Mouse (Mus musculus) lung, embryonic 15.5 days (tissue): ENCODE measurements around the gene Hist2h3c2. TPM values are rescaled to one million over a fixed set of nuclear protein-coding genes. Genes with fewer than 3 reads are reported as not detected.
A peak's percentile ranks its signal among the peaks of the same experiment; 100 is the strongest.
"Not testable (repeated sequence)": the region's sequence is repeated elsewhere in the genome, so short reads cannot be mapped to it uniquely, and the experiment has no call there.

Experiments used
- ATAC-seq: fragments of 200-750 bp; cut with Nextera tagmentation; 2 replicates; pipeline ENCODE4 v1.8.0; 2017; ENCODE audit warnings: moderate number of reproducible peaks, borderline replicate concordance; ENCODE audit not compliant: low FRiP score, low TSS enrichment; ENCODE audit errors: extremely low read depth
- H3K27ac ChIP-seq: fragments of 300-500 bp; sonication (generic); 2 replicates; pipeline ENCODE4 v1.5.1; 2015; ENCODE audit warnings: moderate library complexity, mild to moderate bottlenecking, inconsistent platforms
- H3K27me3 ChIP-seq: fragments of 300-500 bp; sonication (generic); 2 replicates; pipeline ENCODE4 v1.6.1; 2015; ENCODE audit warnings: inconsistent platforms
- H3K36me3 ChIP-seq: fragments of 300-500 bp; sonication (generic); 2 replicates; pipeline ENCODE4 v1.6.1; 2015; ENCODE audit warnings: inconsistent platforms
- H3K4me1 ChIP-seq: fragments of 300-500 bp; sonication (generic); 2 replicates; pipeline ENCODE4 v1.6.1; 2015; ENCODE audit warnings: inconsistent platforms
- H3K4me2 ChIP-seq: fragments of 300-500 bp; sonication (generic); 2 replicates; pipeline ENCODE4 v1.6.1; 2015; ENCODE audit warnings: inconsistent platforms, mild to moderate bottlenecking, moderate library complexity
- H3K4me3 ChIP-seq: fragments of 300-500 bp; sonication (generic); 2 replicates; pipeline ENCODE4 v1.5.1; 2015; ENCODE audit warnings: mild to moderate bottlenecking, inconsistent platforms
- H3K9ac ChIP-seq: fragments of 300-500 bp; sonication (generic); 2 replicates; pipeline ENCODE4 v1.6.1; 2015; ENCODE audit warnings: inconsistent platforms
- H3K9me3 ChIP-seq: fragments of 300-500 bp; sonication (generic); 2 replicates; pipeline ENCODE4 v1.6.1; 2016; ENCODE audit warnings: inconsistent platforms
- whole genome bisulfite sequencing: fragments of 180-500 bp; shearing (Covaris S2); methylation state at CpG from one replicate; pipeline ENCODE4 v1.1.7; 2015; 5-methylcytosine and 5-hydroxymethylcytosine counted together
- polyA plus RNA-seq: library from polyadenylated mRNA; unstranded; fragments of >200 nt; fragmentation: Nextera tagmentation; extraction: Ambion mirVana; gene quantifications from 2 replicates; pipeline ENCODE4 v1.2.1, GENCODE M21; 2015

Gene Hist2h3c2
- polyA plus RNA-seq, result 9.8 and 13.7 TPM in 2 replicates

GRCm38 (mm10) chr3:96238954-96239793 is at the start of gene Hist2h3c2:
Gene Hist2h3c2 (minus strand): TSS chr3:96239127.
- H3K9me3 ChIP-seq, H3K27me3 ChIP-seq, H3K36me3 ChIP-seq: not testable (repeated sequence)
- Histone ChIP-seq H3K27ac (peak within 1 kb of the TSS; percentile 86), H3K4me1 (peaks cover 40% of the 10 kb centered on the region), H3K9ac (peak within 1 kb of the TSS; percentile 51), H3K4me3 (peak within 1 kb of the TSS; percentile 41), H3K4me2 (peak within 1 kb of the TSS; percentile 66)
- ATAC-seq, result peak; percentile 93
- 1% methylated on average over 10 of the region's 68 CpGs for WGBS

DNA sequence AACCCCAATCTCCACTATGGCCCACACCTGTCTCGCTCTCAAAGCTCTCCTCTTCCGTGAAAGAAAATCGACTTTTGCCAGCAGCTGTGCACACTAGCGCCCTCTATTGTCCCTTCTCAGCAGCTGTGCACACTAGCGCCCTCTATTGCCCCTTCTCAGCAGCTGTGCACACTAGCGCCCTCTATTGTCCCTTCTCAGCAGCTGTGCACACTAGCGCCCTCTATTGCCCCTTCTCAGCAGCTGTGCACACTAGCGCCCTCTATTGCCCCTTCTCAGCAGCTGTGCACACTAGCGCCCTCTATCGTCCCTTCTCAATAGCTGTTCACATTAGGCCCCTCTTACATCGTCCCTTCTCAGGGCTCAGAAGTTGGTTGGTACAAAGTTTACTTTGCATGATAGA is 48.4 kb upstream of the Hist2h3c2 start:
- not testable (repeated sequence) for H3K27ac ChIP-seq, ATAC-seq
- WGBS, result 87% methylated on average over 11 of the region's 11 CpGs

DNA sequence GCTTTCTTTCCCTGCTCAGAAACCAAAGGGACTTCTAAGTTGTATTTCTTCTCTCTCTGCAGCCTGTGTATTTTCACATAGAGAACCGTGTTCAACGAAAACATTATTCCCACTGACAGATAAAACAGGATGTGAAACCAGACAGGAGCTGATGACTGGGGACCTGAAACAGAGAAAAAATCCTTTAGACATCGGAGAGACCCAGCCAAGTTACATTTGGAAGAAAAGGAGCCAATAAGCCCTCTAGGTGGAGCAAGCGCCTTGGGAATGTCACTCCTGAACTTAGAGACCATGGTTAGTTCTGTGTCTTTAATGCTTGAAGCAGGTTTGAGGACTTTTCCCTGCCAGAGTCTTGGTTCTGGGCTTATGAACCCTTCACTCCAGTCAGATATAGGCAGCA is 45.5 kb upstream of the Hist2h3c2 start:
- Histone ChIP-seq H3K4me2 (peak overlapping the region; percentile 20), H3K27me3 (peaks cover 31% of the 10 kb centered on the region), H3K4me3 (no peak overlapping the region), H3K36me3 (no peaks in the 10 kb centered on the region), H3K4me1 (no peaks in the 10 kb centered on the region), H3K27ac (no peak overlapping the region), H3K9me3 (no peaks in the 10 kb centered on the region), H3K9ac (no peak overlapping the region)
- ATAC-seq, result no peak
- 5% methylated on average over 4 of the region's 4 CpGs for WGBS

More for the DNA sequence above, 48.4 kb upstream of the Hist2h3c2 start:
- H3K9ac ChIP-seq, H3K4me1 ChIP-seq, H3K36me3 ChIP-seq, H3K4me3 ChIP-seq, H3K9me3 ChIP-seq, H3K4me2 ChIP-seq: not testable (repeated sequence)
- peaks cover 28% of the 10 kb centered on the region for H3K27me3 ChIP-seq

DNA sequence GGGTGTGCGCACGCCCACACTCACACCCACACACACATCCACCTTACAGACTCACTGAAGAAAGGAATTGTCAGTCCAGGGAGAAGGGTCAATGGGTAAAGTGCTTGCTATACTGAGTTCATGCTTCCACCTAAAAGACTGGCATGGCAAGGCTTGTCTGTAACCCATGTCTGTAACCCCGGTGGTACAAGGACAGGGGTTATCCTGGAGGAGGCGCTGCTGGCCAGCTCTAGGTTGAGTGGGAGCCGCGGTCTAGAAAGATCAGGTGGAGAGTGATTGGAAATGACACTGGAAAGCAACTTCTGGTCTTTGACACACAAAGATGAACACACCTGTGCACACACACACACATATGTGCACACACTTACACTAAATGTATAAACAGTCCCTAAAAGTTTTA is 41.7 kb upstream of the Hist2h3c2 start:
- H3K27me3 ChIP-seq, result peaks cover 23% of the 10 kb centered on the region
- no peak overlapping the region for H3K4me3 ChIP-seq
- H3K9ac ChIP-seq, result no peak overlapping the region
- WGBS, result 50% methylated on average over 6 of the region's 6 CpGs
- no peak for ATAC-seq
- H3K4me1 ChIP-seq, result peaks cover 13% of the 10 kb centered on the region
- no peaks in the 10 kb centered on the region for H3K36me3 ChIP-seq
- no peak overlapping the region for H3K27ac ChIP-seq
- no peaks in the 10 kb centered on the region for H3K9me3 ChIP-seq
- no peak overlapping the region for H3K4me2 ChIP-seq

- peak overlapping the region; percentile 79 for H3K27ac ChIP-seq
- H3K9ac ChIP-seq, result peak overlapping the region; percentile 58
- H3K9me3 ChIP-seq, result no peaks in the 10 kb centered on the region
- ATAC-seq, result peak; percentile 96
- H3K4me3 ChIP-seq, result peak overlapping the region; percentile 51
- peaks cover 4% of the 10 kb centered on the region for H3K27me3 ChIP-seq
- no peaks in the 10 kb centered on the region for H3K36me3 ChIP-seq
- H3K4me1 ChIP-seq, result peaks cover 13% of the 10 kb centered on the region
- peak overlapping the region; percentile 89 for H3K4me2 ChIP-seq
- under 1% methylated on average over 49 of the region's 49 CpGs for WGBS
These were observed 39.1 kb upstream of the Hist2h3c2 start for GRCm38 (mm10) chr3:96277800-96278624.

- peak; percentile 31 for ATAC-seq
- 0 out of 2 replicates have a peak, but pooled peaks cover 3% of the 10 kb centered on the region for H3K27me3 ChIP-seq
- peak overlapping the region; percentile 51 for H3K4me3 ChIP-seq
- no peaks in the 10 kb centered on the region for H3K36me3 ChIP-seq
- peak overlapping the region; percentile 69 for H3K27ac ChIP-seq
- H3K9me3 ChIP-seq, result no peaks in the 10 kb centered on the region
- peaks cover 13% of the 10 kb centered on the region for H3K4me1 ChIP-seq
- peak overlapping the region; percentile 89 for H3K4me2 ChIP-seq
- 11% methylated on average over 8 of the region's 8 CpGs for WGBS
- H3K9ac ChIP-seq, result peak overlapping the region; percentile 58
These were observed 38.5 kb upstream of the Hist2h3c2 start for GRCm38 (mm10) chr3:96277428-96277799.

DNA sequence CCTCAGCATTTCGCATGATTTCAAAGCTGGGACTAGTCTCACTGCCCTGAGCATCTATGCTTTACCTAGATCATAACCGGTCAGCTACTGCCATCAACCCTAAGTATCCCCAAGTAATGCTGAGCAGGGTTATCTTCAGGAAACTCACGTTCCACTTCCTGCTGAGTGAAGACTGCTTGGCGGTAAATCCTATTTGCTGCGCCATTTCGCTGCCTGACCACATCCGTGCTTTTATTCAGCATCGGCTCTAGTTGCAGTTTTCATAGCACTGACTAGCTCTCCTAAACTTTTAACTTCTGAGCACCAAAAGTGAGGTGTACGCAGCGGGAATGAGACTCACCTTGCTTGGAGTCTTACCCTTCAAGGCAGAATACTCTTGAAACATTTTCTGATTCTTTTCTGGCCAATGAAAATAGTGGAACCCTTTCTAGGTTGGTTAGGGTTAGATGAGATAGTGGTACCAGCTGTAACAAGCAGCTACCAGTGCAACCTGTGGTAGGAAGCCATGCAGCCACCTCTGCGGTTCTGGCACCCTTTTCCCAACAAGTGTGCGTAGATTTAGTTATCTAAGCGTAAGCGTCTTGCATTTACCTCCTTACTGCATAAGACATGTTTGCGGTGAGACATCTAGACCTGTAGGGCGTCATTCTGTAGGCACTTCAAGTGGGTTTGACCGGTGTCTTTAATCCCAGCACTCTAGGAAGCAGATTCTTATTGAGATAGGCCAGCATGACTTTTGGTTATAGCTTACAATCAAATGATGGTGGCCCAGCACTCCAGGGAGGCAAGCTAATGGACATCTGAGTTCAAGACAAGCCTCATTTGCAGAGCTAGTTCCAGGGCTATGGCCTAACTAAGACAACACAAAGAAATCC is 34.9 kb upstream of the Hist2h3c2 start:
- Histone ChIP-seq H3K9me3 (no peaks in the 10 kb centered on the region), H3K4me2 (no peak overlapping the region), H3K4me1 (peaks cover 13% of the 10 kb centered on the region), H3K36me3 (no peaks in the 10 kb centered on the region), H3K4me3 (no peak overlapping the region), H3K27me3 (no peaks in the 10 kb centered on the region), H3K27ac (no peak overlapping the region), H3K9ac (no peak overlapping the region)
- 85% methylated on average over 17 of the region's 17 CpGs for WGBS
- no peak for ATAC-seq

- H3K27ac ChIP-seq, result peak within 1 kb of the TSS; percentile 98
- H3K4me1 ChIP-seq, result peaks cover 11% of the 10 kb centered on the region
- no peaks in the 10 kb centered on the region for H3K9me3 ChIP-seq
- ATAC-seq, result peak; percentile 96
- peak within 1 kb of the TSS; percentile 52 for H3K4me3 ChIP-seq
- no peaks in the 10 kb centered on the region for H3K27me3 ChIP-seq
- no peaks in the 10 kb centered on the region for H3K36me3 ChIP-seq
- H3K4me2 ChIP-seq, result peak within 1 kb of the TSS; percentile 88
- under 1% methylated on average over 45 of the region's 45 CpGs for WGBS
- H3K9ac ChIP-seq, result peak within 1 kb of the TSS; percentile 72
These were observed 30.9 kb upstream of the Hist2h3c2 start, which contains the start of gene Hist2h2bb for GRCm38 (mm10) chr3:96269511-96270474. Gene Hist2h2bb (plus strand): TSS chr3:96269752.

GRCm38 (mm10) chr3:96268776-96269378 is 29.9 kb upstream of the Hist2h3c2 start:
- not testable (repeated sequence) for H3K27me3 ChIP-seq, H3K9me3 ChIP-seq, H3K36me3 ChIP-seq
- peak overlapping the region; percentile 98 for H3K27ac ChIP-seq
- peaks cover 21% of the 10 kb centered on the region for H3K4me1 ChIP-seq
- peak overlapping the region; percentile 88 for H3K4me2 ChIP-seq
- ATAC-seq, result peak; percentile 25
- peak overlapping the region; percentile 68 for H3K9ac ChIP-seq
- H3K4me3 ChIP-seq, result peak overlapping the region; percentile 44
- WGBS, result 0% methylated on average over 19 of the region's 44 CpGs

GRCm38 (mm10) chr3:96268051-96268775 is 29.3 kb upstream of the Hist2h3c2 start, which contains the start of gene Hist2h3b:
Gene Hist2h3b (plus strand): TSS chr3:96268654.
- Histone ChIP-seq H3K36me3 (no peaks in the 10 kb centered on the region), H3K4me3 (peak within 1 kb of the TSS; percentile 52), H3K9me3 (no peaks in the 10 kb centered on the region), H3K4me2 (peak within 1 kb of the TSS; percentile 88), H3K9ac (peak within 1 kb of the TSS; percentile 68), H3K27me3 (no peaks in the 10 kb centered on the region), H3K4me1 (peaks cover 21% of the 10 kb centered on the region), H3K27ac (peak within 1 kb of the TSS; percentile 98)
- 11% methylated on average over 30 of the region's 30 CpGs for WGBS
- peak; percentile 79 for ATAC-seq
